Mouse (Mus musculus) cerebellum, adult 2 months (tissue): ENCODE measurements around the gene Gm10964.

Experiments
- CTCF ChIP-seq: fragments of 200-500 bp; IDR thresholded peaks from 2 replicates; pipeline ENCODE4 v1.5.1; 2011; ENCODE audit warnings: low read depth, mild to moderate bottlenecking, control low read depth, low read length, moderate library complexity, borderline replicate concordance; ENCODE audit not compliant: insufficient read depth
- POLR2A ChIP-seq: fragments of 200-500 bp; IDR thresholded peaks from 2 replicates; pipeline ENCODE4 v1.6.1; 2011; ENCODE audit warnings: low read length, control low read depth, borderline replicate concordance; ENCODE audit not compliant: insufficient read depth

- TF ChIP-seq CTCF (no peak), POLR2A (no peak)
Observed at GRCm38 (mm10) chr3:103735776-103736600, 3.2 kb upstream of the Gm10964 start.
